In genomic region chr7:75371991-75372390, GRCm38 (mm10) we compare ENCODE assay signal across 9 mouse cellular contexts.
DNase-seq lines count a peak whose midpoint lies in the region; ATAC-seq and TF ChIP-seq lines count a peak whose summit lies in the region.
"Had no signal": no experiment of that assay in that cellular context is flagged by ENCODE, and none has a peak within 500 bp of the region (broad histone marks: within the 10 kb centered on the region; RNA-seq: fewer than 3 reads in every experiment).

No protein-coding gene starts in this region.

- no peaks in the 10 kb centered on the region for H3K9me3 ChIP-seq in heart, postnatal 0 days (replicated peaks; ENCODE audit: control insufficient read depth, low read length)
- no peaks in the 10 kb centered on the region for H3K9me3 ChIP-seq in midbrain, embryonic 16.5 days (replicated peaks; ENCODE audit: control insufficient read depth, low read length, poor library complexity, severe bottlenecking)
- H3K9me3 ChIP-seq: embryonic facial prominence, embryonic 15.5 days had no signal

- no peak for TF ChIP-seq EP300 in heart, postnatal 0 days (IDR thresholded peaks at IDR 0.05; ENCODE audit: low read depth)

- H3K9ac ChIP-seq in heart, postnatal 0 days (replicated peaks; ENCODE audit: low read depth, low read length) = no peak overlapping the region
- H3K9ac ChIP-seq in midbrain, embryonic 16.5 days (ENCODE audit: low read depth, low read length) = no peak overlapping the region
- H3K9ac ChIP-seq: embryonic facial prominence, embryonic 15.5 days had no signal

- no peaks in the 10 kb centered on the region for H3K36me3 ChIP-seq in heart, postnatal 0 days (replicated peaks; ENCODE audit: control insufficient read depth, insufficient read depth, low read length)
- H3K36me3 ChIP-seq in midbrain, embryonic 16.5 days (ENCODE audit: control insufficient read depth, insufficient read depth, low read length) = no peaks in the 10 kb centered on the region
- H3K36me3 ChIP-seq: embryonic facial prominence, embryonic 15.5 days had no signal

- DNase-seq in cerebellum, postnatal 10 days = peak; percentile 40 to 56
- DNase-seq in cerebellum, adult 9-11 months = no peak
- peak; percentile 53 for DNase-seq in A20 (ENCODE audit: low read depth, low spot score)
- DNase-seq in heart, postnatal 0 days (ENCODE audit: low spot score) = peak; percentile 41
- no peak for DNase-seq in yolk sac, embryonic 10.5 days (ENCODE audit: low spot score)
- no peak for DNase-seq in left cerebral cortex, adult 11 months (ENCODE audit: low spot score)

- no peak overlapping the region for H3K4me3 ChIP-seq in heart, postnatal 0 days (ENCODE audit: low read depth, low read length)
- H3K4me3 ChIP-seq in midbrain, embryonic 16.5 days (ENCODE audit: low read depth, low read length) = no peak overlapping the region
- H3K4me3 ChIP-seq: embryonic facial prominence, embryonic 15.5 days had no signal

- no peaks in the 10 kb centered on the region for H3K27me3 ChIP-seq in heart, postnatal 0 days (ENCODE audit: control insufficient read depth, insufficient read depth, low read length)
- no peaks in the 10 kb centered on the region for H3K27me3 ChIP-seq in midbrain, embryonic 16.5 days (ENCODE audit: control insufficient read depth, insufficient read depth, low read depth, low read length)
- H3K27me3 ChIP-seq: embryonic facial prominence, embryonic 15.5 days had no signal

- H3K4me2 ChIP-seq in heart, postnatal 0 days (ENCODE audit: low read depth, low read length) = no peak overlapping the region
- H3K4me2 ChIP-seq in midbrain, embryonic 16.5 days (ENCODE audit: low read length) = no peak overlapping the region
- H3K4me2 ChIP-seq: embryonic facial prominence, embryonic 15.5 days had no signal

- H3K4me1 ChIP-seq in heart, postnatal 0 days (ENCODE audit: control insufficient read depth, insufficient read depth) = peaks cover 5% of the 10 kb centered on the region; the same call in 1 of the 2 replicates
- H3K4me1 ChIP-seq in midbrain, embryonic 16.5 days (ENCODE audit: control insufficient read depth, insufficient read depth, low read length) = no peaks in the 10 kb centered on the region

- 0 out of 2 replicates have a peak, but pooled peaks have one; percentile 9 for ATAC-seq in heart, postnatal 0 days (ENCODE audit: insufficient read depth, low read depth)
- ATAC-seq in megakaryocyte progenitor cell, adult 5-6 weeks (replicated peaks; ENCODE audit: poor library complexity) = peak; percentile 86
- no peak for ATAC-seq in midbrain, embryonic 16.5 days

- WGBS in heart, postnatal 0 days = 36% methylated on average over 6 of the region's 6 CpGs
- WGBS in midbrain, embryonic 16.5 days = 67% methylated on average over 6 of the region's 6 CpGs

- no peak for TF ChIP-seq CTCF in heart, postnatal 0 days (IDR thresholded peaks at IDR 0.05; ENCODE audit: low read depth)

- no peak overlapping the region for H3K27ac ChIP-seq in heart, postnatal 0 days (ENCODE audit: low read depth)
- no peak overlapping the region for H3K27ac ChIP-seq in midbrain, embryonic 16.5 days (ENCODE audit: low read length)
- H3K27ac ChIP-seq: embryonic facial prominence, embryonic 15.5 days had no signal

Comparison
In these comparisons a context has a peak if more than half of its experiments do, and no peak if none do; other contexts are left out.
1. DNase-seq: peak in cerebellum, postnatal 10 days (2 of 2), A20 (single experiment) and heart, postnatal 0 days (single experiment); none in cerebellum, adult 9-11 months (single experiment), yolk sac, embryonic 10.5 days (single experiment) and left cerebral cortex, adult 11 months (single experiment).